Mouse (Mus musculus): ENCODE measurements around the gene Ccdc144b.

Ccdc144b gene

GRCm38 (mm10) chr3:36053447-36053846 lies at the start of gene Ccdc144b:
Gene Ccdc144b (minus strand): TSS chr3:36053547.
- no peak for DNase-seq

DNA sequence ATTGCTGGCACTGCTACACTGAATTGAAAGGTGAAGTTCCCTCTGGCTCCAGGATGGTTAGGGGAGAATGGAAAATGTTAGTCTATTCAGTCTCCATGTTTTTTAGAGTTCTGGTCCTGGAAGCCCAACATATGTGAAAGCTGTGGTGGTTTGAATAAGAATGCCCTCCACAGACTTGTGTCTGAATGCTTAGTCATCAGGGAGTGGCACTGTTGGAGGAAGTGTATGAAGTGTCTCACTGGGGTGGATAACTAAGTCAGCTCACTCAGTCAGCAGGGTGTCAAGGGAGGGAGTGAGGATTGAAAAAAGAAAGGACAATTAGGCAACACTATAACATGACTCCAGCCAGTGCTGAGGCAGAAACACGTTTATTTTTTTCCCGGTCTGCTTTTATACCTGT lies 42.0 kb upstream of the Ccdc144b start:
- DNase-seq: no peak

GRCm38 (mm10) chr3:36087591-36087990 lies 34.2 kb upstream of the Ccdc144b start:
- DNase-seq: no peak

DNA sequence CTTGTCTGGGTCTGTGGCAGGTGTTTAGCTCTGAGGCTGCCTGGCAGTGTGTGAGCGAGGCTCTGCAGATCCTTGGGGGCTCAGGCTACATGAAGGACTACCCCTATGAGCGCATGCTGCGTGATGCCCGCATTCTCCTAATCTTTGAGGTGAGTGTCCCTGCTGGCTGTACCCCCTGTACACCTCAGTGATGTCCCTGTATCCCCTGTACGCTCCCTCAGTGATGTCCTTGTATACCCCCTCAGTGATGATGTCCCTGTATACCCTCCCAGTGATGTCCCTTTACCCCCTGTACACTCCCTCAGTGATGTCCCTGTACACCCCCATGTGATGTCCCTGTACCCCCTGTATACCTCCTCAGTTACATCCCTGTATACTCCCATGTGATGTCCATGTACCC lies 32.0 kb upstream of the Ccdc144b start:
- DNase-seq: no peak

GRCm38 (mm10) chr3:36083381-36083780 lies 30.0 kb upstream of the Ccdc144b start:
- no peak for DNase-seq

DNA sequence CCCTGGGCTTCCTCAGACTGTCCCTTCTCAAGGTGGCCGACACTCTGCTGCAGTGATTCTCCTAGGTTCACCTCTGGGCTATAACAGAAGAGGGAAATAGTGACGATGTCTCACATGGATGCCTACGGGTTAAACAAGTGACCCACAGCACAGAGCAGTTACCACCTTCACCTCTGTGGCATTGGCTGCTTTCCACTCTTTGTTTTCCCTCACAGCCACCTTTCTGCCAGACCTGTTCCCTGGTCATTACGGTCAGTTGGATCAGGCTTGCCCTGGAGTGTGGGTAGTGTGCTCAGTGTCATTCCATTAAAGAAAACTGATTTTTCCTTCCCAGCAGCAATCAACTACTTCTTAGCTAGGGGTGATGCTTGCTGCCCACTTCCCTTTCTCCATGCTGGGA lies 29.5 kb upstream of the Ccdc144b start:
- DNase-seq: no peak

GRCm38 (mm10) chr3:36080741-36081140 lies 27.4 kb upstream of the Ccdc144b start:
- DNase-seq: no peak

GRCm38 (mm10) chr3:36079886-36080285 lies 26.5 kb upstream of the Ccdc144b start:
- peak in 1 of 2 experiments; percentile 13 for DNase-seq

DNA sequence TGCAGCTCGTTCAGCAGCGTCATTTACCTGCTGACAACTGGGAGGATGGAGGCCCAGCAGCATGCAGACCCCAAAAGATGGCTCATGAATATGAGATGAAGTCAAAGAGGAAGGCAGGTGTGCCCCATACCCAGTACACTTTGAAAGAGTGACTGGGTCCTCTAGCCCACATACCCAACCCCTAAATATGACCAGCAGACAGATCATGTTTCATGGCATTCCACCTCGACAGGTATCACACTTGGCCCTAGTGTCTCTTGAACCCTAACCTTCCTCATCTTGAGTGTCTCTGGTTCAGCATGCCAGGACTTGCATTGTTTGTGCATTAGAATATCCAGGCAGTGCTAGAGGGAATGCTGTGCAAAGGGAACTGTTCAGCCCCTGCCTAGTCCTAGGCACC lies 24.0 kb upstream of the Ccdc144b start:
- DNase-seq: no peak

- no peak for DNase-seq
These were observed 22.1 kb upstream of the Ccdc144b start for GRCm38 (mm10) chr3:36075466-36075865.

GRCm38 (mm10) chr3:36074231-36074630 lies 20.9 kb upstream of the Ccdc144b start:
- no peak for DNase-seq

DNA sequence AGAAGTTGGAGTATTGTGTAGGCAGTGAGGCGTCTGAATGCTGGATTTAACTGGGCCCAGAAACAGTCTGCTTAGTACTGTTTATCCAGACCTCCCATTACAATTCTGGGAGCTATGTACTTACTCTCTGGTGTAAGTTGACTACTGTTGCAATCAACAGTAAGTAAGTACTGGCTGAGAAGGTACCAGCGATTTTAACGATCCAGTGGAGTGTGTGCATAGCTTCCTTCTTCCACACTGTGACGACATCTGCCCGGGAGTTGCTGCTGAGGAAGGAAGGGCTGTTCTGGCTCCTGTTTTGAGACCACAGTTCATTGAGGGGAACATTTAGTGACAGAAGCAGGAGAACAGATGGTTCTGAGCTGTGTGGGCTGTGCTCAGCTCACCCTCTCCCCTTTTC lies 17.7 kb upstream of the Ccdc144b start:
- DNase-seq: no peak

GRCm38 (mm10) chr3:36070436-36070835 lies 17.1 kb upstream of the Ccdc144b start:
- no peak for DNase-seq

DNA sequence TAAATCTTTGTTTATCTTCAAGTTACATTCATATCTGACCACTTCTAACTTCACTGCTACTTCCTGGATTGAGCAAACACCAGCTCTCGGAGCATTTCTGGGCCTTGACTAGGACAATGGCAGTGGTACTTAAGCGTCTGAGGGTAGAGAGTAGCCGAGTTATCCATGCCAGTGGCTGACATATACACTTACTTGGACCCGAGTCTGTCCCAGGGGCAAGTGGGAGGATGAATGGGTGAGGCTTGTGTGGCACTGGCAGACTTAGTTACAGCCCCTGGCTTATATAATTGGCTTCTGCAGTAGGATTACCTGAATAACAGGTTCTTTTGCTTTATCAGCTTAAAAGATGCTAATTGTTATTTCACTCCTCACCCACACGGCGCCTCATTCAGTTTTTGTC lies 14.4 kb upstream of the Ccdc144b start:
- DNase-seq: no peak

DNA sequence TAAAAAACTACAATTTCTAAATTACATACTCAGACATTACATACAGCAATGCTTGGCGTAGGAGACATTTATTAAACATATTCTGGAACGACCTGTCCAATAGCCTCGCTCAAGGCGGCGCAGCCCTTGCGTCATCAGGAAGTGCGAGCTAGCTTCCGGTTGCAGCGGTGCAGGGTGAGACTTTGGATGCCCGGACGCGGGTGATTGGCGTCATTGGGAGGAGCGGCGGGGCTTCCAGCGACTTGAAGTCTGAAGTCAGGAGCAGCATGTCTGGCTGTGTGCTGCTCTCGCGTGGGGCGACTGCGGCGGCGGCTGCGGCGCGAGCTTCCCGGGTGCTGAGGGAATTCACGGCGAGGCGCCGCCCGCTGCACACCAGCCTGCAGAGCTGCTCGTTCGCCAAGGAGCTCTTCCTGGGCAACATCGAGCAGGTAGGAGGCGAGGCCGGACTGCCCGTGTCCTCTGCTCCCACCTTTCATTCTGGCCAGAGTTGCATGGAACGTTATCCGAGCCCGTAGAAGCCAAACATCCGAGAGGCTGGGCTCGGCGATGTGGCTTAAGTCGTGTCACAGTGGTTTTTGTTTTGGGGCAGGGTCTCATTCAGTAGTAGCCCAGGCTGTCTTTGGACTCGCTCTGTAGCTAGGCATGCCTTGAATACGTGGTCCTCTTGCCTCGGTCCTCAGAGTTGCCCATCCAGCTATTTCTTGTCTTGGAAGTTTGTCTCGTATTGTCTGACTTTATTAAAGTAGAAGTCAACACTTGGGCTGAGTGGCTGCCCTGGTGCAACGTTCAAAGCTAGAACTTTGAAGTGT lies 12.7 kb upstream of the Ccdc144b start, which contains the start of gene Acad9:
TSS of gene Acad9 (plus strand) at position 137 of the 809 bp plus-strand sequence.
- DNase-seq: peak; percentile 97

GRCm38 (mm10) chr3:36065166-36065565 lies 11.8 kb upstream of the Ccdc144b start:
- DNase-seq: no peak

DNA sequence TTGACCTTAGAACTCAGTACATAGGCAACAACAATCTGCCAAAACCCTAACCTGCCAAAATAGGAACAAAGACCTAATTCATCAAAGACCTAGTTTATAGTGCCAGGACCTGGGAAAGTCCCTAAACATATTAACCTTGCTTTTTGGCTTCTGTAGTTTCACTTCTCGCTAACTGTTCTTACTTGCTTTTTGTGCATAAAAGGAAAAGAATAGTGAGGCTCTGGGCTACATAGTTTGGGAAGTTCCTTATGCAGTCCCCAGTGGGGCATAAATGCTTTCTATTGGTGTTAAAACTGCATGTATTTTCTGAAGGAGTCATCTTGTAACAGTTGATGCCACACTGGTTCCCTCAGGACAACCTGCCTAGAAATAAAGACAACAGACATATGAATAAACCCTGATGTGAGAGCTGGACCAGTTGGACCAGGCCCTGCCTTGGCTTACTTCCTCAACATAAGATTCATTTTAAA lies 11.3 kb upstream of the Ccdc144b start:
- no peak for DNase-seq

DNA sequence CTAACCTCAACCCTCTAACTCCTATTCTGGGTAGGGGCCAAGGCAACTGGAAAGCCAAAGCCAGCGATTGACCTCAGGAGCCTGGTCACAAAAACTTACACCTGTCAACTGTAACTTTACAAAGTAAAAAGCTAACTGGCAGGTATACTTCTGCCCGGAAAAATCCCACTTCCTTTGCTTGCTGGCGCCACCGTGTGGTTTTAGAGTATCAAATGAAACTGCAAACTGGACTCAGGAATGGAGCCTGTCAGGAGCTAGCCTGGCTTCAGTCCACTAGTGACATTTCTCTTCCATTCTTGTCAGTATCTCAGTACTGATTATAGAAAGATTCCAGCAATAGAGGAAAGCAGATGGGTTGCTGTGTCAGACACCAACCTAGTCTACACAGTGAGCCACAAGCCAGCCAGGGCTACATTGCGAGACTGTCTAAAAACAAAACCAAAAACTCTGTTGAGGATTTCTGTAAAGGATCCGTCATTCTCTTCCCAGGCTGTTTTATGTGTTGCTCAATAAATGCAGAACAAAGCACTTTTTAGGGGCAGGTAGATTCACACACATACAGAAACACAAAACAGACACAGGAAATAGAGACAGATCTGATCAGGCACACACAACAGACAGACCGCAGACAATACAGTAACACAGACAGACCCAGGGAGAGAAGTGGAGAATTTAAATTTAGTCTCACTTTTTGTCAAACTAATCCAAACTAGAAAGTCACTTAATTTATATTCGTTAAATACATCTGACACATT lies 6.9 kb upstream of the Ccdc144b start:
- peak; percentile 83 to 84 for DNase-seq

DNA sequence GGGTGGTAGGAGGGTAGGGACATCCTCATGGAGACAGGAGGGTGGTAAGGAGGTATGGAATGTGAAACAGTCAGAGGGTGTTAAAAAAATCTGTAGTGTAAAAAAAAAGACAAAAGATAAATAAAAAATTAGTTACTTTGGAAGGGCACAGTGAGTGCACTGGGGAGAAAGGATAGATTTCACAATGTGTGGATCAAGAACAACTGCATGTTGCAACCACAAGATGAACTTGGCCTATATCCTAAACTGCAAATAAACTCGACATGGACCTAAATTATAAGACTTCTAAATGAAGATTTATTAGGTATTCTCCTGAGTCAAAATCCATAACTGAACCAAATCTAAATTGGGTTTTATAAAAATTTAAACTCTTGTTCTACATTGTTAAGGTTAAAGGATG lies 4.2 kb downstream of the Ccdc144b start:
- no peak for DNase-seq

GRCm38 (mm10) chr3:36045086-36045485 lies 8.3 kb downstream of the Ccdc144b start:
- no peak for DNase-seq

GRCm38 (mm10) chr3:36044520-36044919 lies 8.8 kb downstream of the Ccdc144b start:
- DNase-seq: no peak

DNA sequence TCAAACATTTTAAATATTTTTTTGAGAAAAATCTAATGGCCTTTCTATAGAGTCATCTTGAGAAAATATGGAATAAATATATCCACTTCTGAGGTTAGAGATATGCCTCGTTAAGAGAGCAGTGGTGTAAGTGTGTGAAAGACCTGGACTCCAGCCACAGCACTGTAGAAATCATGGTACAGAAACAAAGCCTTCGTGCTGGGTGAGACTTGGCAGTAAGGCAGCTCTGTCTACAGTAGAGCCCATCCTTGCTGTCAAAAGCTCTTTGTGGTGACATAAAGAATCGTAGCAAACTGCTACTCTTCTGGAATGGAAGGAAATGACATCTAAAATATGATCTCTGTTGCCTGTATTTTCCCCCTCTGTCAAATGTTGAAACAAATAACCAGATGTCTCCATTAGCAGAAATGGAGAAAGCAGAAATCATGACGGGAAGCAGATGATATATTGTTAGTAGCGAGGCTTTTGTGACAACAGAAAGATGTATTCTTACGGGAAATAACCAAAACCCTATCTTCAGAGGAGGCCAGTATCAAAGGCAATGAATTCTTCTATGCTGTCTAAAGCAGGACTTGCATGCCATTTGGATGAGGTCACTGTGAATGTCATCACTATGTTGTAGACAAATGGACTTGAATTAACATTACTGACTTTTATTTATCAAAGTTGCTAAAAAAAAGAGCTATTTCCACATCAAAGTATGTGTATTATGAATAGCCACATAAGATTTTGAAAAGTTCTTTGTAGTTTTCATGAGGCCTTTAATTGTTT lies 21.4 kb downstream of the Ccdc144b start:
- no peak for DNase-seq

DNA sequence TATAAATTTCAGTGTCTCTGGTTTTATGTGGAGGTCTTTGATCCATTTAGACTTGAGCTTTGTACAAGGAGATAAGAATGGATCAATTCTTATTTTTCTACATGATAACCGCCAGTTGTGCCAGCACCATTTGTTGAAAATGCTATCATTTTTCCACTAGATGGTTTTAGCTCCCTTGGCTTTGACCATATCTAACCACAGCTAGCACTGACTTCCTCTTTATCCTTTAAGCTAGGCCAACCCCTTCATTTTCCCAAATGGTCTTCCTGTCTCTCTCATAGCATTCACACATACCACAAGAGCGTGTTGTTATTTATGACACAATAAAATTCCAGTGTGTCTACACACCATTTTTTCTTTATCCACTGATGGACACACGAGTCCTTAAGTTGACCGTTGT lies 23.4 kb downstream of the Ccdc144b start:
- no peak for DNase-seq
